Mouse (Mus musculus) liver, adult 2 months (tissue): Measurements from ENCODE around the gene St6galnac3. TPM values are rescaled to one million over a fixed set of nuclear protein-coding genes. Genes with fewer than 3 reads are reported as not detected.

Source experiments
- DNase-seq: peaks from one replicate; pipeline ENCODE4 v3.0.0-alpha.2; 2011; ENCODE audit warnings: low read depth, low spot score; ENCODE audit errors: extremely low read depth
- H3K27ac ChIP-seq: fragments of 200-500 bp; replicated peaks from 2 replicates; pipeline ENCODE4 v1.5.1; 2012; ENCODE audit warnings: low read depth, mild to moderate bottlenecking, control low read depth, inconsistent platforms, low read length; ENCODE audit not compliant: insufficient read depth
- H3K27me3 ChIP-seq: fragments of 200-500 bp; 2 replicates; pipeline ENCODE4 v1.6.1; 2012; ENCODE audit warnings: mild to moderate bottlenecking, moderate library complexity, low read length, inconsistent platforms; ENCODE audit not compliant: control insufficient read depth, insufficient read depth
- H3K36me3 ChIP-seq: fragments of 200-500 bp; 2 replicates; pipeline ENCODE4 v1.6.1; 2012; ENCODE audit warnings: low read length, inconsistent platforms; ENCODE audit not compliant: control insufficient read depth, insufficient read depth
- H3K4me1 ChIP-seq: fragments of 200-500 bp; 2 replicates; pipeline ENCODE4 v1.6.1; 2011; ENCODE audit warnings: low read length; ENCODE audit not compliant: control insufficient read depth, insufficient read depth
- H3K4me3 ChIP-seq: fragments of 200-500 bp; 2 replicates; pipeline ENCODE4 v1.5.1; 2011; ENCODE audit warnings: low read depth, mild to moderate bottlenecking, control low read depth, low read length, moderate library complexity; ENCODE audit not compliant: insufficient read depth
- H3K79me2 ChIP-seq: fragments of 200-500 bp; 2 replicates; pipeline ENCODE4 v1.6.1; 2012; ENCODE audit warnings: inconsistent platforms, mild to moderate bottlenecking, low read length, moderate library complexity; ENCODE audit not compliant: control insufficient read depth, insufficient read depth
- H3K9ac ChIP-seq: fragments of 200-500 bp; 2 replicates; pipeline ENCODE4 v1.6.1; 2012; ENCODE audit warnings: low read depth, mild to moderate bottlenecking, control low read depth, inconsistent platforms, low read length
- CTCF ChIP-seq: fragments of 200-500 bp; IDR thresholded peaks from 2 replicates; pipeline ENCODE4 v1.5.1; 2011; ENCODE audit warnings: low read depth, low read length, control low read depth
- POLR2A ChIP-seq: fragments of 200-500 bp; IDR thresholded peaks from 2 replicates; pipeline ENCODE4 v1.6.1; 2011; ENCODE audit warnings: low read length, control low read depth; ENCODE audit not compliant: insufficient read depth; ENCODE audit errors: extremely low read depth
- WGBS: fragments of 180-500 bp; shearing (Covaris S2); methylation state at CpG from one replicate; pipeline ENCODE4 v1.1.7; 2018; 5-methylcytosine and 5-hydroxymethylcytosine counted together
- polyA plus RNA-seq: library from polyadenylated mRNA; depleted of rRNA; stranded (reverse); fragments of >200 nt; gene quantifications from 2 replicates; pipeline ENCODE4 v1.2.3, GENCODE M21; 2012; rRNA removed
- total RNA-seq: library from RNA; depleted of rRNA; stranded (reverse); fragments of >200 nt; gene quantifications from 2 replicates; pipeline ENCODE4 v1.2.3, GENCODE M21; 2014; rRNA removed

The St6galnac3 gene
- total RNA-seq, result 0.83 and 2.3 TPM in 2 replicates
- polyA plus RNA-seq, result 0.24 and 0.26 TPM in 2 replicates

- Histone ChIP-seq H3K9ac (peak within 1 kb of the TSS; percentile 48), H3K36me3 (no peaks in the 10 kb centered on the region), H3K27me3 (peaks cover 6% of the 10 kb centered on the region), H3K27ac (peak within 1 kb of the TSS; percentile 19; the same call in 1 of the 2 replicates), H3K79me2 (no peaks in the 10 kb centered on the region), H3K4me1 (no peaks in the 10 kb centered on the region; the same call in 1 of the 2 replicates), H3K4me3 (peak within 1 kb of the TSS; percentile 64)
- no peak for TF ChIP-seq CTCF
- no peak for TF ChIP-seq POLR2A
- 2% methylated on average over 56 of the region's 56 CpGs for WGBS
- peak; percentile 7 for DNase-seq
Measured at GRCm38 (mm10) chr3:153724701-153725668, at the start of gene St6galnac3. Gene St6galnac3, minus strand, starts transcription at chr3:153725174.

- no peak for DNase-seq
- H3K79me2 ChIP-seq, result no peaks in the 10 kb centered on the region
- H3K27ac ChIP-seq, result no peak overlapping the region
- no peaks in the 10 kb centered on the region for H3K36me3 ChIP-seq
- no peak overlapping the region for H3K9ac ChIP-seq
- TF ChIP-seq CTCF, result no peak
- no peak for TF ChIP-seq POLR2A
- H3K4me1 ChIP-seq, result no peaks in the 10 kb centered on the region
- no peaks in the 10 kb centered on the region for H3K27me3 ChIP-seq
- H3K4me3 ChIP-seq, result no peak overlapping the region
- 90% methylated on average over 3 of the region's 3 CpGs for WGBS
Measured at GRCm38 (mm10) chr3:153774568-153774967, 49.6 kb upstream of the St6galnac3 start.

GRCm38 (mm10) chr3:153771479-153771878, 46.5 kb upstream of the St6galnac3 start:
- Histone ChIP-seq H3K4me3 (no peak overlapping the region), H3K27me3 (no peaks in the 10 kb centered on the region), H3K4me1 (no peaks in the 10 kb centered on the region), H3K79me2 (no peaks in the 10 kb centered on the region), H3K36me3 (no peaks in the 10 kb centered on the region), H3K27ac (no peak overlapping the region), H3K9ac (no peak overlapping the region)
- no peak for TF ChIP-seq CTCF
- no peak for TF ChIP-seq POLR2A
- 30% methylated on average over 4 of the region's 4 CpGs for WGBS
- DNase-seq, result no peak

- Histone ChIP-seq H3K4me3 (no peak overlapping the region), H3K27ac (no peak overlapping the region), H3K27me3 (no peaks in the 10 kb centered on the region), H3K36me3 (no peaks in the 10 kb centered on the region), H3K79me2 (no peaks in the 10 kb centered on the region), H3K9ac (no peak overlapping the region), H3K4me1 (no peaks in the 10 kb centered on the region)
- TF ChIP-seq CTCF, result no peak
- TF ChIP-seq POLR2A, result no peak
- 69% methylated on average over 7 of the region's 7 CpGs for WGBS
- DNase-seq, result no peak
Measured at GRCm38 (mm10) chr3:153770573-153770972, 45.6 kb upstream of the St6galnac3 start.

GRCm38 (mm10) chr3:153769220-153769619, 44.2 kb upstream of the St6galnac3 start:
- no peaks in the 10 kb centered on the region for H3K4me1 ChIP-seq
- H3K9ac ChIP-seq, result no peak overlapping the region
- no peak overlapping the region for H3K27ac ChIP-seq
- no peaks in the 10 kb centered on the region for H3K27me3 ChIP-seq
- H3K36me3 ChIP-seq, result no peaks in the 10 kb centered on the region
- no peak for DNase-seq
- no peak overlapping the region for H3K4me3 ChIP-seq
- no peak for TF ChIP-seq POLR2A
- no peaks in the 10 kb centered on the region for H3K79me2 ChIP-seq
- 95% methylated on average over 5 of the region's 5 CpGs for WGBS

GRCm38 (mm10) chr3:153765171-153765570, 40.2 kb upstream of the St6galnac3 start:
- Histone ChIP-seq H3K4me3 (no peak overlapping the region), H3K4me1 (no peaks in the 10 kb centered on the region), H3K79me2 (no peaks in the 10 kb centered on the region), H3K27me3 (no peaks in the 10 kb centered on the region), H3K27ac (no peak overlapping the region), H3K9ac (no peak overlapping the region), H3K36me3 (no peaks in the 10 kb centered on the region)
- TF ChIP-seq CTCF, result no peak
- TF ChIP-seq POLR2A, result no peak
- DNase-seq, result no peak
